Mouse (Mus musculus) embryonic facial prominence, embryonic 11.5 days (tissue): ENCODE measurements at regions not wholly inside any gene's neighbourhood (a gene's known extent, or its start where the extent isn't known, plus 50 kb on each side); places are given as distances from the start of the nearest gene placed in this dataset.

Experiments used
- ATAC-seq: fragments of 200-750 bp; cut with Nextera tagmentation; replicated peaks from 2 replicates; pipeline ENCODE4 v1.8.0; 2017; ENCODE audit warnings: low read depth; ENCODE audit not compliant: insufficient number of reproducible peaks, low FRiP score, low TSS enrichment
- DNase-seq: peaks from one replicate; pipeline ENCODE4 v3.0.0-alpha.2; 2015; ENCODE audit warnings: low spot score
- H3K27ac ChIP-seq: fragments of 300-500 bp; sonication (generic); replicated peaks from 2 replicates; pipeline ENCODE4 v1.5.1; 2014; ENCODE audit warnings: mild to moderate bottlenecking, low read depth, low read length, control low read depth
- H3K27me3 ChIP-seq: fragments of 300-500 bp; sonication (generic); 2 replicates; pipeline ENCODE4 v1.6.1; 2014; ENCODE audit warnings: mild to moderate bottlenecking, low read length, moderate library complexity, mixed read lengths; ENCODE audit not compliant: control insufficient read depth, insufficient read depth
- H3K36me3 ChIP-seq: fragments of 300-500 bp; sonication (generic); replicated peaks from 2 replicates; pipeline ENCODE4 v1.6.1; 2014; ENCODE audit warnings: low read depth, mild to moderate bottlenecking, low read length, moderate library complexity, mixed read lengths; ENCODE audit not compliant: control insufficient read depth, insufficient read depth
- H3K4me1 ChIP-seq: fragments of 300-500 bp; sonication (generic); 2 replicates; pipeline ENCODE4 v1.6.1; 2014; ENCODE audit warnings: low read length, mixed read lengths; ENCODE audit not compliant: control insufficient read depth, insufficient read depth
- H3K4me2 ChIP-seq: fragments of 300-500 bp; sonication (generic); 2 replicates; pipeline ENCODE4 v1.6.1; 2014; ENCODE audit warnings: low read depth, mild to moderate bottlenecking, control low read depth, low read length, moderate library complexity
- H3K4me3 ChIP-seq: fragments of 300-500 bp; sonication (generic); 2 replicates; pipeline ENCODE4 v1.5.1; 2014; ENCODE audit warnings: low read depth, low read length, control low read depth
- H3K9ac ChIP-seq: fragments of 300-500 bp; sonication (generic); replicated peaks from 2 replicates; pipeline ENCODE4 v1.6.1; 2014; ENCODE audit warnings: mild to moderate bottlenecking, control low read depth, low read length
- H3K9me3 ChIP-seq: fragments of 300-500 bp; sonication (generic); replicated peaks from 2 replicates; pipeline ENCODE4 v1.6.1; 2016; ENCODE audit warnings: mild to moderate bottlenecking, low read length, inconsistent platforms, mixed read lengths; ENCODE audit not compliant: control insufficient read depth
- WGBS: fragments of 180-500 bp; shearing (Covaris S2); extraction: QIAGEN DNeasy Blood & Tissue Kit; methylation state at CpG from one replicate; pipeline ENCODE4 v1.1.7; 2014; 5-methylcytosine and 5-hydroxymethylcytosine counted together

- Histone ChIP-seq H3K9ac (no peak overlapping the region), H3K9me3 (no peaks in the 10 kb centered on the region), H3K4me1 (no peaks in the 10 kb centered on the region), H3K4me2 (no peak overlapping the region), H3K27me3 (0 out of 2 replicates have a peak, but pooled peaks cover 3% of the 10 kb centered on the region), H3K27ac (no peak overlapping the region), H3K4me3 (no peak overlapping the region), H3K36me3 (no peaks in the 10 kb centered on the region)
- WGBS, result 83% methylated on average over 10 of the region's 10 CpGs
- DNase-seq, result no peak
- no peak for ATAC-seq
Observed at GRCm38 (mm10) chr5:75285950-75286349, 133.9 kb downstream of the Pdgfra start.

- Histone ChIP-seq H3K4me2 (no peak overlapping the region), H3K27ac (no peak overlapping the region), H3K27me3 (no peaks in the 10 kb centered on the region), H3K9ac (no peak overlapping the region), H3K4me3 (no peak overlapping the region), H3K9me3 (no peaks in the 10 kb centered on the region), H3K4me1 (no peaks in the 10 kb centered on the region), H3K36me3 (no peaks in the 10 kb centered on the region)
- WGBS, result 62% methylated on average over 2 of the region's 2 CpGs
- ATAC-seq (no peak), DNase-seq (peak; percentile 24)
Observed at GRCm38 (mm10) chr5:75295676-75296075, 143.6 kb downstream of the Pdgfra start.

GRCm38 (mm10) chr5:75312897-75313296 is 160.8 kb downstream of the Pdgfra start:
- no peaks in the 10 kb centered on the region for H3K4me1 ChIP-seq
- no peak overlapping the region for H3K4me2 ChIP-seq
- no peaks in the 10 kb centered on the region for H3K27me3 ChIP-seq
- H3K4me3 ChIP-seq, result no peak overlapping the region
- ATAC-seq (no peak), DNase-seq (no peak)
- H3K9ac ChIP-seq, result no peak overlapping the region
- H3K9me3 ChIP-seq, result no peaks in the 10 kb centered on the region
- WGBS, result 95% methylated on average over 1 of the region's 1 CpGs
- H3K36me3 ChIP-seq, result no peaks in the 10 kb centered on the region
- H3K27ac ChIP-seq, result no peak overlapping the region

GRCm38 (mm10) chr5:75315956-75316355 is 163.9 kb downstream of the Pdgfra start:
- no peak for ATAC-seq
- Histone ChIP-seq H3K27me3 (no peaks in the 10 kb centered on the region), H3K4me1 (no peaks in the 10 kb centered on the region), H3K4me3 (no peak overlapping the region), H3K9ac (no peak overlapping the region), H3K4me2 (no peak overlapping the region), H3K36me3 (no peaks in the 10 kb centered on the region), H3K27ac (no peak overlapping the region), H3K9me3 (no peaks in the 10 kb centered on the region)
- 81% methylated on average over 1 of the region's 1 CpGs for WGBS
- DNase-seq, result no peak

GRCm38 (mm10) chr5:75320536-75320935 is 168.4 kb downstream of the Pdgfra start:
- H3K27me3 ChIP-seq, result no peaks in the 10 kb centered on the region
- H3K4me1 ChIP-seq, result no peaks in the 10 kb centered on the region
- DNase-seq (no peak), ATAC-seq (no peak)
- no peak overlapping the region for H3K27ac ChIP-seq
- no peak overlapping the region for H3K9ac ChIP-seq
- no peak overlapping the region for H3K4me3 ChIP-seq
- no peak overlapping the region for H3K4me2 ChIP-seq
- 80% methylated on average over 2 of the region's 2 CpGs for WGBS
- no peaks in the 10 kb centered on the region for H3K36me3 ChIP-seq
- H3K9me3 ChIP-seq, result no peaks in the 10 kb centered on the region

- Histone ChIP-seq H3K27ac (no peak overlapping the region), H3K4me2 (no peak overlapping the region), H3K4me1 (no peaks in the 10 kb centered on the region), H3K9ac (no peak overlapping the region), H3K4me3 (no peak overlapping the region), H3K9me3 (no peaks in the 10 kb centered on the region), H3K27me3 (no peaks in the 10 kb centered on the region), H3K36me3 (no peaks in the 10 kb centered on the region)
- WGBS, result 90% methylated on average over 3 of the region's 3 CpGs
- DNase-seq, result no peak
- ATAC-seq, result no peak
Observed at GRCm38 (mm10) chr5:75334050-75334449, 182.0 kb downstream of the Pdgfra start.

- H3K4me1 ChIP-seq, result no peaks in the 10 kb centered on the region
- ATAC-seq, result no peak
- no peaks in the 10 kb centered on the region for H3K9me3 ChIP-seq
- H3K4me2 ChIP-seq, result no peak overlapping the region
- no peak for DNase-seq
- no peak overlapping the region for H3K4me3 ChIP-seq
- 89% methylated on average over 11 of the region's 11 CpGs for WGBS
- H3K27me3 ChIP-seq, result no peaks in the 10 kb centered on the region
- H3K36me3 ChIP-seq, result no peaks in the 10 kb centered on the region
- H3K27ac ChIP-seq, result no peak overlapping the region
- no peak overlapping the region for H3K9ac ChIP-seq
Observed at GRCm38 (mm10) chr5:75336454-75336853, 184.4 kb downstream of the Pdgfra start.

- H3K9ac ChIP-seq, result no peak overlapping the region
- DNase-seq, result no peak
Observed at GRCm38 (mm10) chr5:75338439-75338838, 186.3 kb downstream of the Pdgfra start.

More at GRCm38 (mm10) chr5:75338439-75338838, 186.3 kb downstream of the Pdgfra start:
- no peaks in the 10 kb centered on the region for H3K4me1 ChIP-seq
- no peak for ATAC-seq
- H3K27ac ChIP-seq, result no peak overlapping the region
- 93% methylated on average over 11 of the region's 11 CpGs for WGBS
- H3K9me3 ChIP-seq, result no peaks in the 10 kb centered on the region
- no peaks in the 10 kb centered on the region for H3K27me3 ChIP-seq
- H3K36me3 ChIP-seq, result no peaks in the 10 kb centered on the region
- no peak overlapping the region for H3K4me2 ChIP-seq
- no peak overlapping the region for H3K4me3 ChIP-seq
